ENCODE assay signal across 8 mouse cellular contexts in the genomic region with DNA sequence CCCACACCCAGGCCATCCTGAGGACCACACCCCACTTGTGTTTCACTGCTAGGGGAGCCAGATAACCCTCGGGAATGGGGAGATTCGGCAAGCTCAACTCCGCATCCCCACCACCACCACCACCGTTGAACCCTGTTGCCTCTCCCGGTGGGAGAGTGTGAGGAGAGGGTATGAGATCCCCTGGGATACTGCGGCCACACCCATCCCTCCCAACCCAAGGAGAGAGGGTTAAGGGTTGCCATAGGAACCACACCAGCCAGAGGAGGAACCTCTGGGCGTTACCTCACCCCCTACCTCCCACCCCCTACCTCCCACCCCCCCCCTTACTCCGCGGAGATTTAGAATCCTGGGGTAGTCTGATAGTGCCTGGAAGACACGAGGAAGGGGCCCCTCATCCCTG. TPM values are rescaled to one million over a fixed set of nuclear protein-coding genes. Genes with fewer than 3 reads are reported as not detected.
DNase-seq lines count a peak whose midpoint lies in the region; ATAC-seq lines count a peak whose summit lies in the region.

No protein-coding gene starts in this region.

- no peak overlapping the region for H3K27ac ChIP-seq in kidney, embryonic 14.5 days (ENCODE audit: low read depth, low read length)
- H3K27ac ChIP-seq in hindbrain, embryonic 14.5 days: peak overlapping the region; percentile 98
- peak overlapping the region; percentile 82; the same call in 1 of the 2 replicates for H3K27ac ChIP-seq in neural tube, embryonic 12.5 days

- WGBS in kidney, embryonic 14.5 days: 0% methylated on average over 10 of the region's 10 CpGs
- 0% methylated on average over 10 of the region's 10 CpGs for WGBS in hindbrain, embryonic 14.5 days
- WGBS in neural tube, embryonic 12.5 days: 0% methylated on average over 9 of the region's 10 CpGs

- no peak for DNase-seq in kidney, adult 18-20 months
- DNase-seq in embryo, embryonic 9.5 days (ENCODE audit: extremely low spot score): peak; percentile 11
- DNase-seq in hindbrain, embryonic 14.5 days (ENCODE audit: low spot score): no peak
- DNase-seq in adrenal gland, postnatal 10 days: no peak
- no peak for DNase-seq in left cerebral cortex, postnatal 10 days (ENCODE audit: extremely low spot score in 1 of 2, low spot score in 2 of 2)
- no peak for DNase-seq in left cerebral cortex, postnatal 14 days (ENCODE audit: low spot score in 2 of 2)

- ATAC-seq in kidney, embryonic 14.5 days (ENCODE audit: low FRiP score, low TSS enrichment): no peak
- no peak for ATAC-seq in hindbrain, embryonic 14.5 days (ENCODE audit: low FRiP score)
- ATAC-seq in neural tube, embryonic 12.5 days (ENCODE audit: low FRiP score, low read depth): no peak

- no peak overlapping the region for H3K9ac ChIP-seq in kidney, embryonic 14.5 days (ENCODE audit: low read depth, low read length)
- H3K9ac ChIP-seq in hindbrain, embryonic 14.5 days: peak overlapping the region; percentile 98
- H3K9ac ChIP-seq in neural tube, embryonic 12.5 days: peak overlapping the region; percentile 81

- peaks cover 47% of the 10 kb centered on the region for H3K27me3 ChIP-seq in kidney, embryonic 14.5 days (ENCODE audit: control insufficient read depth, insufficient read depth, low read length)
- peaks cover 4% of the 10 kb centered on the region; the same call in 1 of the 2 replicates for H3K27me3 ChIP-seq in hindbrain, embryonic 14.5 days (ENCODE audit: control insufficient read depth, insufficient read depth, low read length)
- peaks cover 39% of the 10 kb centered on the region for H3K27me3 ChIP-seq in neural tube, embryonic 12.5 days (replicated peaks)

- peak overlapping the region; percentile 55; the same call in 1 of the 2 replicates for H3K4me3 ChIP-seq in kidney, embryonic 14.5 days (ENCODE audit: low read length)
- H3K4me3 ChIP-seq in hindbrain, embryonic 14.5 days (replicated peaks; ENCODE audit: low read length): peak overlapping the region; percentile 83
- H3K4me3 ChIP-seq in neural tube, embryonic 12.5 days: peak overlapping the region; percentile 63

- no peaks in the 10 kb centered on the region for H3K36me3 ChIP-seq in kidney, embryonic 14.5 days (ENCODE audit: control insufficient read depth, insufficient read depth, low read length)
- H3K36me3 ChIP-seq in hindbrain, embryonic 14.5 days (replicated peaks; ENCODE audit: control insufficient read depth, insufficient read depth): no peaks in the 10 kb centered on the region
- H3K36me3 ChIP-seq in neural tube, embryonic 12.5 days: no peaks in the 10 kb centered on the region

- intact Hi-C loops in left cerebral cortex, postnatal 10 days (cut with DNase I): loop anchor here (2.0 kb wide), 1 partner anchor 44 kb away; no protein-coding TSS in a partner anchor
- intact Hi-C loops in left cerebral cortex, postnatal 14 days (cut with DNase I): loop anchor here (10.0 kb wide), 1 partner anchor 212 kb away; no protein-coding TSS in a partner anchor

- H3K9me3 ChIP-seq in kidney, embryonic 14.5 days (ENCODE audit: control insufficient read depth, low read length): no peaks in the 10 kb centered on the region
- H3K9me3 ChIP-seq in hindbrain, embryonic 14.5 days (ENCODE audit: control insufficient read depth, low read length): no peaks in the 10 kb centered on the region
- H3K9me3 ChIP-seq in neural tube, embryonic 12.5 days: no peaks in the 10 kb centered on the region

- H3K4me1 ChIP-seq in kidney, embryonic 14.5 days (ENCODE audit: control insufficient read depth, insufficient read depth, low read length): peaks cover 20% of the 10 kb centered on the region
- H3K4me1 ChIP-seq in hindbrain, embryonic 14.5 days (replicated peaks; ENCODE audit: control insufficient read depth, insufficient read depth, low read length): peaks cover 45% of the 10 kb centered on the region
- peaks cover 44% of the 10 kb centered on the region for H3K4me1 ChIP-seq in neural tube, embryonic 12.5 days

- peak overlapping the region; percentile 99; the same call in 1 of the 2 replicates for H3K4me2 ChIP-seq in kidney, embryonic 14.5 days (replicated peaks; ENCODE audit: low read depth, low read length)
- H3K4me2 ChIP-seq in hindbrain, embryonic 14.5 days (replicated peaks): peak overlapping the region; percentile 83
- H3K4me2 ChIP-seq in neural tube, embryonic 12.5 days (replicated peaks): peak overlapping the region; percentile 86

RNA-seq across cellular contexts. Expression of a gene that starts 1.9 kb away (rescaled TPM):
- polyA plus RNA-seq in kidney, embryonic 14.5 days (2014; fragmentation: Nextera tagmentation; extraction: Ambion mirVana): 4.7 and 5.0 TPM in 2 replicates
- polyA plus RNA-seq in hindbrain, embryonic 14.5 days (2014; fragmentation: Nextera tagmentation; extraction: Ambion mirVana): 939 and 1,013 TPM in 2 replicates
- 271 and 288 TPM in 2 replicates for polyA plus RNA-seq in neural tube, embryonic 12.5 days (2016; fragmentation: Nextera tagmentation; extraction: Ambion mirVana)
- total RNA-seq in adrenal gland, postnatal 10 days (2021): 10 to 100 TPM; 50.9 to 69.5 TPM
- 100 to 1,000 TPM; 526 to 602 TPM for total RNA-seq in left cerebral cortex, postnatal 10 days (2021)
- total RNA-seq in left cerebral cortex, postnatal 14 days (2021): 100 to 1,000 TPM; 324 to 330 TPM

RNA-seq across cellular contexts. Expression of a gene that starts 47.0 kb away (rescaled TPM):
- polyA plus RNA-seq in kidney, embryonic 14.5 days (2014; fragmentation: Nextera tagmentation; extraction: Ambion mirVana): not detected in 2 replicates
- polyA plus RNA-seq in hindbrain, embryonic 14.5 days (2014; fragmentation: Nextera tagmentation; extraction: Ambion mirVana): not detected in 2 replicates
- polyA plus RNA-seq in neural tube, embryonic 12.5 days (2016; fragmentation: Nextera tagmentation; extraction: Ambion mirVana): not detected in 2 replicates
- not detected for total RNA-seq in adrenal gland, postnatal 10 days (2021)
- total RNA-seq in left cerebral cortex, postnatal 10 days (2021): not detected
- total RNA-seq in left cerebral cortex, postnatal 14 days (2021): not detected

Comparison
In these comparisons a context has a peak if more than half of its experiments do, and no peak if none do; other contexts are left out.
1. RNA of a gene that starts 1.9 kb away (total RNA-seq): 526 to 602 TPM in left cerebral cortex, postnatal 10 days and 324 to 330 TPM in left cerebral cortex, postnatal 14 days; 50.9 to 69.5 TPM in adrenal gland, postnatal 10 days; every median in the first group is over 4 times any median in the second.
2. Peak in every context shown above with its lines, with median percentiles within 50 percentile points of each other: H3K4me2 ChIP-seq and H3K4me3 ChIP-seq.